Mouse (Mus musculus) embryonic stem cell, embryonic (primary cell): Measurements from ENCODE around the gene Zbtb44.

Experiments used
- CTCF ChIA-PET, 4 experiments: fragments of 300-600 bp in 2 of 4; fragments of 350-600 bp in 2 of 4; sonication (Branson Sonifier 250); formaldehyde crosslinking; loops; one replicate each; lab custom pipeline; 2022; ENCODE audit warnings: inconsistent platforms in 2 of 4; lab: Charles Lee
- POLR2A ChIA-PET, 4 experiments: fragments of 300-600 bp in 2 of 4; fragments of 350-600 bp in 2 of 4; sonication (Branson Sonifier 250); formaldehyde crosslinking; loops; one replicate each; lab custom pipeline; 2022; ENCODE audit warnings: antibody characterized with exemption in 4 of 4, inconsistent platforms in 1 of 4; lab: Charles Lee

Gene Zbtb44

DNA sequence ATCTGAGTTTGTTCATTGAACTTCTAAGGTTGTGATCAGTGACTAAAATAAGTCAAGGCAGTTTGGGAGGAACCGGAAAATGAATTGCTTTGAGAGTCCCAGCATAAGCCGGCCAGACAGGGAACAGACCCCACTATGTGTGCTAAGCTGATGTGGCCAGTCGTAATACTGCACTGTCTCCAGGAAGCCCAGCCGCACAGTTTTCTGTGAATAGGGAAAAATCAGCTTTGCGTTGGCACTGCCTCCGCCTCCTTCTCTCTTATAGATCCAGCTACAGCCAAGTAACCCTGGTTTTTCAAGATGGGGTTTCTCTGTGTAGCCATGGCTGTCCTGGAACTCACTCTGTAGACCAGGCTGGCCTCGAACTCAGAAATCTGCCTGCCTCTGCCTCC lies 56.3 kb downstream of the Zbtb44 start:
- ChIA-PET POLR2A (interaction anchor here in 3 of 4 experiments (0.5 to 3.2 kb wide), 17 partner anchors 12 to 268 kb away, joined by 3 to 16 read pairs (median 4); partner anchors contain the start of genes Adamts8 (in 2 of the 3) and Adamts15 (in 1 of the 3)), CTCF (interaction anchor here (0.6 to 3.3 kb wide), 59 partner anchors 11 to 963 kb away, joined by 3 to 34 read pairs (median 4); partner anchors contain the start of genes Adamts8 (in 2 of the 4), Snx19 (in 1 of the 4) and Zbtb44 (in 1 of the 4))

DNA sequence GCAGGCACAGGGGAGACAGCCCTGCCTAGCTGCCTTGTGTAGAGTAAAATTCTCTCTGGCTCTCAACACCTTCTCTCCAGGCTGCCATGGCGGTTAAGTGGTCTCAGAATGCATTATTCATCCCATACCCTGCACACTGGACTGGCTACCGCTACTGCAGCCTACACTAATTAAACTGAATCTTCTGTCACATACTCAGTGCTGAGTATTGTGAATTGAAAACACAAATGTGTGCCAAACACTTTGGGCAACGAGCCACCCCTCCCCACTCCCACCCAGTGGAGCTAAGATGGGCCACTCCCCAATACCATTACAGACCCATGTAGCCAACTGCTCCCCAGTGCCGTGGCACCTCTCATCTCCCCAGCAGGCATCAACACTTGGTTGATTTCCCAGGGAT lies 57.0 kb downstream of the Zbtb44 start:
- ChIA-PET CTCF (interaction anchor here in 3 of 4 experiments (0.6 to 3.3 kb wide), 14 partner anchors 10 to 607 kb away, joined by 3 to 32 read pairs (median 6); no protein-coding TSS in a partner anchor), POLR2A (interaction anchor here in 2 of 4 experiments (0.6 to 3.2 kb wide), 6 partner anchors 9 to 146 kb away, joined by 3 to 16 read pairs (median 4); partner anchors contain the start of gene Adamts8 (in 2 of the 2))

GRCm38 (mm10) chr9:31088116-31088515 lies 57.7 kb downstream of the Zbtb44 start:
- CTCF ChIA-PET = interaction anchor here (0.6 to 3.3 kb wide), 7 partner anchors 57 to 608 kb away, joined by 3 to 32 read pairs (median 5); partner anchors contain the start of gene Adamts8 (in 1 of the 4)
- POLR2A ChIA-PET = interaction anchor here in 2 of 4 experiments (0.8 to 3.2 kb wide), 3 partner anchors 11 to 147 kb away, joined by 3 to 16 read pairs (median 3); partner anchors contain the start of gene Adamts8 (in 1 of the 2)

DNA sequence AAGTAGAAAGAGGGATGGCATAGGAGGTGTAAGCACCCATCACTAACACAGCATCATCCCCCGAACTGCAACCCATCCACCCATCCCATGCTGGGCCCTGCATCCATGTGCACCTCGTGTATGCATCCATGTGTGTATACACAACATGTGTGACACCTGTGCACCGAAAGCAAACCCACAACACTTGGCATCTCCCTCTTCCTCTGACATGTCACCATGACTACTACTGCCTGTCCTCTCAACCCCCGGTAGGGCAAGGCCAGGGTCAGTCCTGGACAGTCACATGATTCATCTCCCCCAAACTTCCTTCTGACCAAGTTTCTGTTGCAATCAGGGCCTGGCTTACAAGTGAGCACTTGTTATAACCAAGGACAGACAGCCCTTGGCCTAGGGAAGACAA lies 58.4 kb downstream of the Zbtb44 start:
- CTCF ChIA-PET = interaction anchor here in 3 of 4 experiments (0.7 to 1.3 kb wide), 5 partner anchors 57 to 609 kb away, joined by 3 to 8 read pairs (median 5); no protein-coding TSS in a partner anchor
- POLR2A ChIA-PET = interaction anchor here in 3 of 4 experiments (0.7 to 1.7 kb wide), 3 partner anchors 10 to 69 kb away, joined by 3 read pairs; no protein-coding TSS in a partner anchor

- CTCF ChIA-PET = interaction anchor here in 3 of 4 experiments (0.7 to 1.4 kb wide), 6 partner anchors 140 to 609 kb away, joined by 3 to 6 read pairs (median 4); partner anchors contain the start of gene Adamts8 (in 1 of the 3)
- POLR2A ChIA-PET = interaction anchor here in 3 of 4 experiments (0.7 to 2.6 kb wide), 10 partner anchors 8 to 297 kb away, joined by 3 to 17 read pairs (median 3); partner anchors contain the start of genes Adamts8 (in 1 of the 3) and Nfrkb (in 1 of the 3)
These were observed 59.1 kb downstream of the Zbtb44 start for GRCm38 (mm10) chr9:31089541-31089940.

DNA sequence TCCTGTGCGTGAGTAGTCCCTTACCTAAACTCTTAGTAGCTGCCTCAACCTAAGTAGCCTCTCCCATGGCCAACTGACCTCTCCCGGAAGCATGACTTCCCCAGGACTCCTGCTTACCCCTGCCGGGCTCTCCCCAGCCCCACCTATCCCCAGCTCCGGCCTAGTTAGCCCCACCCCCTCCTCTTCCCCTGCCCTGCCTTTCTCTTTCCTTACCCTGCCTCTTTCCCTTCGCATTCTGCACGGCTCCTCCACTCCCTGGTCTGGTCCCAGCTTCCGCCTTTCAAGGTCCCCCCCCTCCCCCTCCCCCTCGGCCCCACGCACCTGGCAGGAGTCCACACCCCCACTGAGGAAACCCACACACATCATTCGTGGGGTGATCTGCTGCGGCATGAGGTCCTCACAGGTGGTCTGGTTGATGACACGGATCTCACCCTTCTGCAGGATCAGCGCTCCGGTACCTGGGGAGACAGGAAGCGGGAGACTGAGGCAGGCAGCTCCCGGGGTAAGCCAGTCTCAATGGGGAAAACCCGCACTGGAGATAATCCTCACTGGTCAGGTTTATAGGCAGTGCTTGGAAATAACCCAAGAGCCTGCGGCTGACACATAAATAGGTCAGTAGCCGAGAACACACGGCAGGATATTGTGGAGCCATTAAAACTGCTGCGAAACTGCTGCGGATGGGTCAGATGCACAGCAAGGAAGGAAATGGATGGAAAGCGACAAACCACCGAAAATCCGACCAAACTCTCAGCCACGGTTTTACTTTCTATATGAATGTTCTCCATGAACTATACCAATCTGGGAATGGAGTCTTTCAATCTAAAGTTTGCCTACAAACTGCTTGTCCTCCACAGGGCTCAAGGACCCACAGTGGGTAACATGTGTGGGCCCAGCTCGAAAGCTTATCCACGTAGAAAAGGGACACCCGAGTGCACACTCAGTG lies 59.9 kb downstream of the Zbtb44 start:
- ChIA-PET POLR2A (interaction anchor here (0.5 to 2.6 kb wide), 15 partner anchors 9 to 563 kb away, joined by 3 to 17 read pairs (median 3); partner anchors contain the start of genes Adamts8 (in 1 of the 4) and Nfrkb (in 1 of the 4)), CTCF (interaction anchor here in 3 of 4 experiments (0.6 to 1.4 kb wide), 9 partner anchors 9 to 610 kb away, joined by 3 to 6 read pairs (median 3); partner anchors contain the start of gene Adamts8 (in 1 of the 3))

GRCm38 (mm10) chr9:31091162-31091581 lies 60.7 kb downstream of the Zbtb44 start:
- ChIA-PET CTCF (interaction anchor here in 1 of 4 experiments (1.0 kb wide), 1 partner anchor 9 kb away, joined by 3 read pairs; no protein-coding TSS in a partner anchor), POLR2A (interaction anchor here in 3 of 4 experiments (0.7 to 2.6 kb wide), 8 partner anchors 9 to 295 kb away, joined by 3 to 17 read pairs (median 4); partner anchors contain the start of gene Nfrkb (in 1 of the 3))

GRCm38 (mm10) chr9:31092111-31092832 lies 61.8 kb downstream of the Zbtb44 start:
- CTCF ChIA-PET = interaction anchor here in 1 of 4 experiments (0.8 to 1.1 kb wide), 2 partner anchors 10 to 11 kb away, joined by 3 read pairs; no protein-coding TSS in a partner anchor
- POLR2A ChIA-PET = interaction anchor here in 1 of 4 experiments (1.0 kb wide), 1 partner anchor 28 kb away, joined by 3 read pairs; no protein-coding TSS in a partner anchor

GRCm38 (mm10) chr9:31092833-31093195 lies 62.4 kb downstream of the Zbtb44 start:
- ChIA-PET POLR2A (interaction anchor here in 1 of 4 experiments (1.0 kb wide), 1 partner anchor 27 kb away, joined by 3 read pairs; no protein-coding TSS in a partner anchor), CTCF (interaction anchor here in 1 of 4 experiments (0.8 to 1.1 kb wide), 2 partner anchors 9 to 11 kb away, joined by 3 read pairs; no protein-coding TSS in a partner anchor)

DNA sequence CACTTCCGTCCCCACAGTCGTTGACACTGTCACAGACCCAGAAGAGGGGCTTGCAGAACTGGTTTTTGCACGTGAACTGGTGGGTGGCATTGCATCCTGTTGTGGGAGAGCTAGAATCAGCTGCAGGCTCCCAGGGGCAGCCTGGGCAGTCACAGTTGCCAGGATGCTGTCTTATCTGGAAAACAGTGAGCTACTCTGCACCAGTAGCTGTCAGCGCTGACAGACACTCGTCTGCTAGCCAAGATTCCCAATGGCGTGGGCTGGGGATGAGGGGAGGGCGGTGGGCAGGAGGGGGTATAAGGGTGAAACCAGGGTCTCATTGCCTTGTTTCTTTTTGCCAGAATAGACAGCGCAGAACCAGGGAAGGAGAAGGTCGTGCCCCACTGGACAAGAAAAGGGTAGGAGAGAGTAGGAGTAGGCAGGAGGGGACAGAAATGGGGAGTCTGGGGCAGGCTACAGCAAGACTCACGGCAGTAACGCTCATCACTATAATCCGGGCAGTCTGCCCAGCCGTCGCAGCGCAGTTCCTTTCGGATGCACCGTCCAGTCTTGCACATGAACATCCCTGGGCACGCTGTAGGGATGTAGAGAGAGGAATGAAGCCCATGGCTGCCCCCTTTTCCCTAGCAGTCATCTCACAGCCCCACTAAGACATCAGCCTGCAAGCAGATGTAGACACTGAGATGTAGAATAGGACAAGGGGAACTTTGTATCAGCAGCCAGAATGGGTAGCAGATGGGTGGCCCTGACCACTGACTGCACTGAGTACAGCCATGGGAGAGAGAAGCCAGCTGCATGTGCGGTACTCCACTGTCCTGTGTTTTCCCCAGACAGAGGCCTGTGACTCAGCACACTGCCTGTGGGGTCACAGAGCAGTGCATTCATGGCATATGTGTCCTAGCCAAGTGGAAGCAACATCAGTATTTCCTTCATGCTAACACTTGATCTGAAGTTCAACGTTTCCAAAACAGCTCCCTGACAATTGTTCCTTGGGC lies 66.9 kb downstream of the Zbtb44 start:
- CTCF ChIA-PET = interaction anchor here (0.5 to 1.8 kb wide), 21 partner anchors 10 to 1001 kb away, joined by 3 to 25 read pairs (median 5); partner anchors contain the start of gene Adamts15 (in 1 of the 4)
- POLR2A ChIA-PET = interaction anchor here in 3 of 4 experiments (0.6 to 1.4 kb wide), 17 partner anchors 9 to 1809 kb away, joined by 3 to 15 read pairs (median 5); no protein-coding TSS in a partner anchor

DNA sequence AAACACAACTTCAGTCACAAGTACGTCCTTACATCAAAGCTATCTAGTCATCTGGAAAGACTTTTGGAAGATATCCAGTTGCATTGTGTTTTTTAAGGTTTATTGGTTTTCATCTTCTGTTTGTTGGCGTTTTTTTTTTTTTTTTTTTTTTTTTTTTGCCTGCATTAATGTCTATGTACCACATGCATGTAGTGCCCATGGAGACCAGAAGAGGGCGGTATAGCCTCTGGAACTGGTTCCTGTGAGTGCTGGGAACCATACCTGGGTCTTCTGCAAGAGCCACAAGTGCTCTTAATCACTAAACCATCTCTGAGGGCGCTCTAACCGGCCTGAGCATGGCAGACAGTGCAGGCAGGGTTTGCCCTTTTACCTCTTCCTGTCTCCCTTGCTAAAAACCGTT lies 67.7 kb downstream of the Zbtb44 start:
- ChIA-PET CTCF (interaction anchor here (0.5 to 1.8 kb wide), 21 partner anchors 11 to 1000 kb away, joined by 3 to 25 read pairs (median 5); partner anchors contain the start of gene Adamts15 (in 1 of the 4)), POLR2A (interaction anchor here in 3 of 4 experiments (0.6 to 1.9 kb wide), 18 partner anchors 8 to 1810 kb away, joined by 3 to 15 read pairs (median 5); no protein-coding TSS in a partner anchor)

DNA sequence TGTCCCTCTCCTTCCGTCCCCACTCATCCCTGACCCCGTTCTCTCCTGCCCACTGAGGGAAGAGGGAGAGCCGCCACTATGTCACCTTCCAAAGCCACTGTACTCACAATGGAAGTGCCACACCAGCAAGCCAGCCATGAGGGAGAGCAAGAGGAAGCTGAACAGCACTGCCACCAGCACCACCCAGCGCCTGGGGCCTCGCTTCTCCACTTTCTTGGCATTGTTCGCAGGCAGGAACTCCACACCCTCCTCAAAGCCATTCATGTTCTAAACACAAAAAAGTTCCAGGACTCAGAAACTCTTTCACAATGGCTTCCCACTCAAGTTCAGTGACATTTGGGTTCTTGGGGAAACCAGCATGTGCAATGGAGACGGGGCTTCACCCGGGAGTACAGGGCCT lies 78.0 kb downstream of the Zbtb44 start:
- CTCF ChIA-PET = no interaction called here
- POLR2A ChIA-PET = interaction anchor here in 3 of 4 experiments (1.0 to 3.4 kb wide), 7 partner anchors 9 to 40 kb away, joined by 3 to 16 read pairs (median 6); partner anchors contain the start of gene St14 (in 1 of the 3)

DNA sequence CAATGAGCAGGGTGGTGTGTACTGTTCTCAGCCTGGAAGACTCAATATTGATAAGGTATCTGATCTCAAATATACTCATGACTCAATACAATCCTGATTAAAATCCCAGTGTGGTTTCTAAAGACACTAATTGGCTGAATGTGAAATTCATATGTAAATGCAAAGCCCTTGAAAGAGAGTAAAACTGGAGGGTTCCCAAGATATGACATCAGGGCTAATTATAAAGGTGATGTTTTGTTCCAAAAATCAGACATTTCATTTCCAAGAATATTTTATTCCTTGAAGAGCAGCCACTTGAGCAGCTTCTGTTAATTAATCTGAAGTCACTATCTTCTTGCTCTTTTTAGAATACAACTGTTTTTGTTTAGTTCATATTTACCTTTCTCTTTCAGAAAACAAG lies 85.1 kb downstream of the Zbtb44 start:
- CTCF ChIA-PET = interaction anchor here in 1 of 4 experiments (0.6 kb wide), 1 partner anchor 428 kb away, joined by 5 read pairs; no protein-coding TSS in a partner anchor
- POLR2A ChIA-PET = interaction anchor here in 3 of 4 experiments (0.6 to 7.3 kb wide), 9 partner anchors 9 to 303 kb away, joined by 3 to 115 read pairs (median 6); partner anchors contain the start of genes St14 (in 1 of the 3) and Zbtb44 (in 1 of the 3)

DNA sequence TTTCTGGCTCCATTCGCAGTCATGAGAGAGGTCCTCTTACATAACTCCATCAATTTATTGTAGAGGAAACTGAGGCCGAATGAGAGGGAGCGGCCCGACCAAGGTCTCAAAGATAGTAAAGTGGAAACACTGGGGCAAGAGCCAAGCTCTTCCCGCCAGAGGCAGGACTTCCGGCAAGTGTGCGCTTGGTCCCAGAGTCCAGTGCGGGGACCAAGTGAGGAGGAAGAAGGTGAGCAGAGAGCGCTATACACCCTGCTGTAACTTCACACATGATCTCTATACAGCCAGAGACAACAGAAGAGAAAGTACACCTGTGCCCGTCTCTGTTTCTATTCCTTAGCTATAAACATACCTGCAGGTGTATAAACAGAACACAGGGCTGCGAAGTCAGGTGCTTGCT lies 86.6 kb downstream of the Zbtb44 start:
- CTCF ChIA-PET = interaction anchor here in 3 of 4 experiments (0.5 to 2.0 kb wide), 3 partner anchors 30 to 173 kb away, joined by 3 to 7 read pairs (median 5); no protein-coding TSS in a partner anchor
- POLR2A ChIA-PET = interaction anchor here (0.5 to 7.3 kb wide), 42 partner anchors 8 to 269 kb away, joined by 3 to 115 read pairs (median 5); partner anchors contain the start of genes Prdm10 (in 3 of the 4), St14 (in 3 of the 4), Zbtb44 (in 3 of the 4) and Nfrkb (in 1 of the 4)

DNA sequence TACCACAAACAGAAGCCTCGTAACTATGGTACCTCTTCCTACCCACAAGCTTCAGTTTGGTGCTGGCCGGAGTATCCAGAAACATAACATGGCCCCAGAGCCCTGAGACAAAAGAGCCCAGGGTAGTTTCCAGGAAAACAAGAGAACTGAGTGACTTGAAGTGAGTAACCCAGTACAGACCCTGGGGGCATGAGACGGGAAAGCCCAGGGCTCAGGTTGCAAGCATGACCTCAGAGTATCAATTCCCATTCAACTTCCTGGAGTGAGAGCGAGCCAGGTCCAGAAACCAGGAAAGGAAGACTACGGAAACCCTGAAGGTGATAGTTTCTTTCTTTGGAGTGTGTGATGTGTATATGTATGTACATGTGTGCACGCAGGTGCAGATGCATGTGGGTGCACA lies 87.0 kb downstream of the Zbtb44 start:
- CTCF ChIA-PET = interaction anchor here in 3 of 4 experiments (0.5 to 2.0 kb wide), 4 partner anchors 31 to 181 kb away, joined by 3 to 7 read pairs (median 4); no protein-coding TSS in a partner anchor

More for the DNA sequence above, 87.0 kb downstream of the Zbtb44 start:
- POLR2A ChIA-PET = interaction anchor here (0.7 to 7.3 kb wide), 44 partner anchors 9 to 1140 kb away, joined by 3 to 115 read pairs (median 4); partner anchors contain the start of genes Prdm10 (in 3 of the 4), St14 (in 3 of the 4), Zbtb44 (in 3 of the 4) and Nfrkb (in 1 of the 4)
